Mouse (Mus musculus): ENCODE measurements at regions not wholly inside any gene's neighbourhood (a gene's known extent, or its start where the extent isn't known, plus 50 kb on each side); places are given as distances from the start of the nearest gene placed in this dataset.

GRCm38 (mm10) chr10:45822251-45822650 is 244.6 kb downstream of the Hace1 start:
- H3K9ac ChIP-seq (replicated peaks) = no peak overlapping the region
- H3K27ac ChIP-seq = no peak overlapping the region
- H3K4me1 ChIP-seq (replicated peaks; ENCODE audit: control insufficient read depth in 2 of 2, insufficient read depth in 2 of 2, low read length in 1 of 2) = peaks cover 0 to 4% of the 10 kb centered on the region in 2 experiments; a peak in 1 of 4 replicates
- WGBS (ENCODE audit: insufficient replicate concordance) = 24% methylated on average over 1 of the region's 1 CpGs
- H3K4me3 ChIP-seq (ENCODE audit: insufficient read depth in 1 of 2, low read depth in 2 of 2, low read length in 2 of 2) = no peak overlapping the region
- DNase-seq (ENCODE audit: low read depth in 3 of 3, low spot score in 3 of 3) (no peak), ATAC-seq (ENCODE audit: insufficient read depth) (no peak)
- no peak overlapping the region for H3K4me2 ChIP-seq (ENCODE audit: low read depth)
- no peaks in the 10 kb centered on the region for H3K36me3 ChIP-seq (replicated peaks; ENCODE audit: control insufficient read depth, insufficient read depth, low read depth)
- no peaks in the 10 kb centered on the region for H3K27me3 ChIP-seq (ENCODE audit: control insufficient read depth, insufficient read depth, low read length)
- no peak for TF ChIP-seq EP300 (IDR thresholded peaks at IDR 0.05; ENCODE audit: low read depth)
- no peak for TF ChIP-seq CTCF (IDR thresholded peaks at IDR 0.05; ENCODE audit: low read depth)
- H3K9me3 ChIP-seq (ENCODE audit: control insufficient read depth, low read length) = no peaks in the 10 kb centered on the region

- Histone ChIP-seq H3K27ac (no peak overlapping the region), H3K9me3 (ENCODE audit: control insufficient read depth, low read length) (no peaks in the 10 kb centered on the region), H3K36me3 (replicated peaks; ENCODE audit: control insufficient read depth, insufficient read depth, low read depth) (no peaks in the 10 kb centered on the region), H3K27me3 (ENCODE audit: control insufficient read depth, insufficient read depth, low read length) (no peaks in the 10 kb centered on the region), H3K4me2 (ENCODE audit: low read depth) (no peak overlapping the region), H3K9ac (replicated peaks) (no peak overlapping the region), H3K4me3 (ENCODE audit: insufficient read depth in 1 of 2, low read depth in 2 of 2, low read length in 2 of 2) (no peak overlapping the region), H3K4me1 (replicated peaks; ENCODE audit: control insufficient read depth in 2 of 2, insufficient read depth in 2 of 2, low read length in 1 of 2) (peaks cover 0 to 4% of the 10 kb centered on the region in 2 experiments; a peak in 1 of 4 replicates)
- TF ChIP-seq EP300 (IDR thresholded peaks at IDR 0.05; ENCODE audit: low read depth) = no peak
- TF ChIP-seq CTCF (IDR thresholded peaks at IDR 0.05; ENCODE audit: low read depth) = no peak
- WGBS (ENCODE audit: insufficient replicate concordance) = 26% methylated on average over 2 of the region's 2 CpGs
- no peak for DNase-seq (ENCODE audit: low read depth in 3 of 3, low spot score in 3 of 3)
- no peak for ATAC-seq (ENCODE audit: insufficient read depth)
Observed at GRCm38 (mm10) chr10:45823612-45824011, 246.0 kb downstream of the Hace1 start.

GRCm38 (mm10) chr10:45848654-45849053 is 271.0 kb downstream of the Hace1 start:
- Histone ChIP-seq H3K36me3 (replicated peaks; ENCODE audit: control insufficient read depth, insufficient read depth, low read depth) (no peaks in the 10 kb centered on the region), H3K9me3 (ENCODE audit: control insufficient read depth, low read length) (no peaks in the 10 kb centered on the region), H3K9ac (replicated peaks) (no peak overlapping the region), H3K4me2 (ENCODE audit: low read depth) (no peak overlapping the region), H3K27me3 (ENCODE audit: control insufficient read depth, insufficient read depth, low read length) (no peaks in the 10 kb centered on the region), H3K27ac (no peak overlapping the region), H3K4me3 (ENCODE audit: insufficient read depth in 1 of 2, low read depth in 2 of 2, low read length in 2 of 2) (no peak overlapping the region), H3K4me1 (replicated peaks; ENCODE audit: control insufficient read depth in 2 of 2, insufficient read depth in 2 of 2, low read length in 1 of 2) (0 out of 4 replicates have a peak, but pooled peaks cover 0 to 3% of the 10 kb centered on the region in 2 experiments)
- TF ChIP-seq CTCF (IDR thresholded peaks at IDR 0.05; ENCODE audit: low read depth) (no peak), EP300 (IDR thresholded peaks at IDR 0.05; ENCODE audit: low read depth) (no peak)
- ATAC-seq (ENCODE audit: insufficient read depth) = no peak
- DNase-seq (ENCODE audit: low read depth in 3 of 3, low spot score in 3 of 3) = no peak
- 43% methylated on average over 2 of the region's 2 CpGs for WGBS (ENCODE audit: insufficient replicate concordance)

- no peak overlapping the region for H3K4me3 ChIP-seq (ENCODE audit: insufficient read depth in 1 of 2, low read depth in 2 of 2, low read length in 2 of 2)
- no peak overlapping the region for H3K4me2 ChIP-seq (ENCODE audit: low read depth)
- 58% methylated on average over 1 of the region's 1 CpGs for WGBS (ENCODE audit: insufficient replicate concordance)
- DNase-seq (ENCODE audit: low read depth in 3 of 3, low spot score in 3 of 3) (no peak), ATAC-seq (ENCODE audit: insufficient read depth) (no peak)
- no peaks in the 10 kb centered on the region for H3K36me3 ChIP-seq (replicated peaks; ENCODE audit: control insufficient read depth, insufficient read depth, low read depth)
- no peak overlapping the region for H3K27ac ChIP-seq
- no peaks in the 10 kb centered on the region for H3K9me3 ChIP-seq (ENCODE audit: control insufficient read depth, low read length)
- 0 out of 4 replicates have a peak, but pooled peaks cover 0 to 3% of the 10 kb centered on the region in 2 experiments for H3K4me1 ChIP-seq (replicated peaks; ENCODE audit: control insufficient read depth in 2 of 2, insufficient read depth in 2 of 2, low read length in 1 of 2)
- H3K27me3 ChIP-seq (ENCODE audit: control insufficient read depth, insufficient read depth, low read length) = no peaks in the 10 kb centered on the region
- no peak for TF ChIP-seq CTCF (IDR thresholded peaks at IDR 0.05; ENCODE audit: low read depth)
- no peak for TF ChIP-seq EP300 (IDR thresholded peaks at IDR 0.05; ENCODE audit: low read depth)
- H3K9ac ChIP-seq (replicated peaks) = no peak overlapping the region
Observed at GRCm38 (mm10) chr10:45849841-45850240, 272.2 kb downstream of the Hace1 start.

- Histone ChIP-seq H3K4me2 (ENCODE audit: low read depth) (no peak overlapping the region), H3K4me3 (ENCODE audit: insufficient read depth in 1 of 2, low read depth in 2 of 2, low read length in 2 of 2) (no peak overlapping the region), H3K4me1 (replicated peaks; ENCODE audit: control insufficient read depth in 2 of 2, insufficient read depth in 2 of 2, low read length in 1 of 2) (0 out of 4 replicates have a peak, but pooled peaks cover 0 to 3% of the 10 kb centered on the region in 2 experiments), H3K9ac (replicated peaks) (no peak overlapping the region), H3K27me3 (ENCODE audit: control insufficient read depth, insufficient read depth, low read length) (no peaks in the 10 kb centered on the region), H3K27ac (no peak overlapping the region), H3K9me3 (ENCODE audit: control insufficient read depth, low read length) (no peaks in the 10 kb centered on the region), H3K36me3 (replicated peaks; ENCODE audit: control insufficient read depth, insufficient read depth, low read depth) (no peaks in the 10 kb centered on the region)
- TF ChIP-seq CTCF (IDR thresholded peaks at IDR 0.05; ENCODE audit: low read depth) (no peak), EP300 (IDR thresholded peaks at IDR 0.05; ENCODE audit: low read depth) (no peak)
- no peak for DNase-seq (ENCODE audit: low read depth in 3 of 3, low spot score in 3 of 3)
- ATAC-seq (ENCODE audit: insufficient read depth) = no peak
- 47% methylated on average over 6 of the region's 6 CpGs for WGBS (ENCODE audit: insufficient replicate concordance)
Observed at GRCm38 (mm10) chr10:45850625-45851024, 273.0 kb downstream of the Hace1 start.
